Mouse (Mus musculus): Measurements from ENCODE around the gene Clta.
"Not testable (repeated sequence)": the region's sequence is repeated elsewhere in the genome, so short reads cannot be mapped to it uniquely, and the experiment has no call there.

Clta gene

GRCm38 (mm10) chr4:44023681-44024080 lies 19.4 kb downstream of the Clta start:
- no peak for DNase-seq (ENCODE audit: low read depth, low spot score)

- DNase-seq (ENCODE audit: low read depth, low spot score), result no peak
These were observed 20.0 kb downstream of the Clta start for GRCm38 (mm10) chr4:44024241-44024640.

- DNase-seq (ENCODE audit: low read depth, low spot score), result no peak
These were observed 21.3 kb downstream of the Clta start for GRCm38 (mm10) chr4:44025570-44025969.

- DNase-seq (ENCODE audit: low read depth, low spot score), result peak; percentile 64
These were observed 24.3 kb downstream of the Clta start for GRCm38 (mm10) chr4:44028303-44029135.

GRCm38 (mm10) chr4:44029661-44030066 lies 25.4 kb downstream of the Clta start:
- no peak for DNase-seq (ENCODE audit: low read depth, low spot score)

GRCm38 (mm10) chr4:44031521-44031920 lies 27.3 kb downstream of the Clta start:
- DNase-seq (ENCODE audit: low read depth, low spot score), result no peak

GRCm38 (mm10) chr4:44036455-44036854 lies 32.2 kb downstream of the Clta start:
- no peak for DNase-seq (ENCODE audit: low read depth, low spot score)

- DNase-seq (ENCODE audit: low read depth, low spot score), result no peak
These were observed 36.5 kb downstream of the Clta start for GRCm38 (mm10) chr4:44040802-44041201.

GRCm38 (mm10) chr4:44042429-44042828 lies 38.2 kb downstream of the Clta start:
- DNase-seq (ENCODE audit: low read depth, low spot score), result no peak

GRCm38 (mm10) chr4:44043182-44043581 lies 38.9 kb downstream of the Clta start:
- DNase-seq (ENCODE audit: low read depth, low spot score), result not testable (repeated sequence)

GRCm38 (mm10) chr4:44044685-44045356 lies 40.6 kb downstream of the Clta start:
- DNase-seq (ENCODE audit: low read depth, low spot score), result no peak

- DNase-seq (ENCODE audit: low read depth, low spot score), result no peak
These were observed 41.8 kb downstream of the Clta start for GRCm38 (mm10) chr4:44046066-44046465.

GRCm38 (mm10) chr4:44049812-44050211 lies 45.6 kb downstream of the Clta start:
- DNase-seq (ENCODE audit: low read depth, low spot score), result peak; percentile 92

GRCm38 (mm10) chr4:44059674-44060073 lies 55.4 kb downstream of the Clta start:
- no peak for DNase-seq (ENCODE audit: low read depth, low spot score)

- DNase-seq (ENCODE audit: low read depth, low spot score), result peak; percentile 60
These were observed 57.8 kb downstream of the Clta start for GRCm38 (mm10) chr4:44062062-44062461.

GRCm38 (mm10) chr4:44062816-44063215 lies 58.6 kb downstream of the Clta start:
- peak; percentile 70 for DNase-seq (ENCODE audit: low read depth, low spot score)

- peak; percentile 92 for DNase-seq (ENCODE audit: low read depth, low spot score)
These were observed 61.2 kb downstream of the Clta start for GRCm38 (mm10) chr4:44065355-44066025.

- no peak for DNase-seq (ENCODE audit: low read depth, low spot score)
These were observed 62.6 kb downstream of the Clta start for GRCm38 (mm10) chr4:44066891-44067290.

- peak; percentile 24 for DNase-seq (ENCODE audit: low read depth, low spot score)
These were observed 64.5 kb downstream of the Clta start for GRCm38 (mm10) chr4:44068736-44069135.

GRCm38 (mm10) chr4:44069411-44069810 lies 65.2 kb downstream of the Clta start:
- DNase-seq (ENCODE audit: low read depth, low spot score), result no peak

- DNase-seq (ENCODE audit: low read depth, low spot score), result no peak
These were observed 66.4 kb downstream of the Clta start for GRCm38 (mm10) chr4:44070641-44071040.

GRCm38 (mm10) chr4:44071741-44072145 lies 67.5 kb downstream of the Clta start:
- DNase-seq (ENCODE audit: low read depth, low spot score), result no peak
